In genomic region chr13:79341494-79341893, GRCm38 (mm10) we compare ENCODE assay signal across 15 mouse cellular contexts.
"Had no signal": no experiment of that assay in that cellular context is flagged by ENCODE, and none has a peak within 500 bp of the region (broad histone marks: within the 10 kb centered on the region; RNA-seq: fewer than 3 reads in every experiment).

No protein-coding gene starts in this region.

- DNase-seq: kidney, adult 8-10 months; kidney, postnatal 25 days; liver; liver, embryonic 13.5 days; liver, postnatal 0 days; lung, postnatal 14 days; right cerebral cortex, adult 18-20 months; right cerebral cortex, postnatal 25 days; thymus, postnatal 4 days had no signal

- H3K27ac ChIP-seq: limb, embryonic 12.5 days; liver, embryonic 13.5 days; lung, embryonic 15.5 days; macrophage; neural tube, embryonic 15.5 days had no signal

- H3K4me3 ChIP-seq: limb, embryonic 12.5 days; liver, embryonic 13.5 days; lung, embryonic 15.5 days; megakaryocyte, embryonic 14.5 days; myocyte; neural tube, embryonic 15.5 days had no signal

- H3K9ac ChIP-seq: limb, embryonic 12.5 days; liver, embryonic 13.5 days; liver, postnatal 0 days; lung, embryonic 15.5 days; neural tube, embryonic 15.5 days had no signal

- H3K4me2 ChIP-seq: limb, embryonic 12.5 days; liver, embryonic 13.5 days; lung, embryonic 15.5 days; neural tube, embryonic 15.5 days had no signal

- H3K4me1 ChIP-seq: limb, embryonic 12.5 days; liver, embryonic 13.5 days; lung, embryonic 15.5 days; megakaryocyte, embryonic 14.5 days had no signal

- H3K36me3 ChIP-seq: limb, embryonic 12.5 days; liver, embryonic 13.5 days; lung, embryonic 15.5 days; neural tube, embryonic 15.5 days had no signal

- H3K27me3 ChIP-seq: limb, embryonic 12.5 days; liver, embryonic 13.5 days; lung, embryonic 15.5 days; megakaryocyte, embryonic 14.5 days; neural tube, embryonic 15.5 days had no signal

- ATAC-seq: liver, postnatal 0 days had no signal

- H3K9me3 ChIP-seq: limb, embryonic 12.5 days; liver, embryonic 13.5 days; lung, embryonic 15.5 days; megakaryocyte, embryonic 14.5 days; neural tube, embryonic 15.5 days had no signal
